Mouse (Mus musculus): ENCODE measurements at regions not wholly inside any gene's neighbourhood (a gene's known extent, or its start where the extent isn't known, plus 50 kb on each side); places are given as distances from the start of the nearest gene placed in this dataset.

- no peak for ATAC-seq (replicated peaks; ENCODE audit: poor library complexity)
Observed at GRCm38 (mm10) chr10:18907276-18907960, 62.6 kb downstream of the Perp start.

GRCm38 (mm10) chr10:18909307-18909706 lies 64.5 kb downstream of the Perp start:
- ATAC-seq (replicated peaks; ENCODE audit: poor library complexity) = peak; percentile 65

- peak; percentile 96 for ATAC-seq (replicated peaks; ENCODE audit: poor library complexity)
Observed at GRCm38 (mm10) chr10:18910898-18911297, 66.1 kb downstream of the Perp start.

- peak; percentile 92 for ATAC-seq (replicated peaks; ENCODE audit: poor library complexity)
Observed at GRCm38 (mm10) chr10:18917120-18917616, 72.3 kb downstream of the Perp start.

GRCm38 (mm10) chr10:18923088-18923821 lies 78.4 kb downstream of the Perp start:
- ATAC-seq (replicated peaks; ENCODE audit: poor library complexity) = no peak

GRCm38 (mm10) chr10:18927811-18928210 lies 83.0 kb downstream of the Perp start:
- peak; percentile 53 for ATAC-seq (replicated peaks; ENCODE audit: poor library complexity)

GRCm38 (mm10) chr10:18931344-18931743 lies 84.1 kb downstream of the Tnfaip3 start:
- ATAC-seq (replicated peaks; ENCODE audit: poor library complexity) = peak; percentile 53

GRCm38 (mm10) chr10:18941447-18941846 lies 74.0 kb downstream of the Tnfaip3 start:
- peak; percentile 70 for ATAC-seq (replicated peaks; ENCODE audit: poor library complexity)

GRCm38 (mm10) chr10:18941908-18942307 lies 73.5 kb downstream of the Tnfaip3 start:
- no peak for ATAC-seq (replicated peaks; ENCODE audit: poor library complexity)

GRCm38 (mm10) chr10:18943296-18944075 lies 72.0 kb downstream of the Tnfaip3 start:
- peak; percentile 83 for ATAC-seq (replicated peaks; ENCODE audit: poor library complexity)

GRCm38 (mm10) chr10:18946727-18947126 lies 68.7 kb downstream of the Tnfaip3 start:
- no peak for ATAC-seq (replicated peaks; ENCODE audit: poor library complexity)
